Mouse (Mus musculus) erythroblast, embryonic 14.5 days (primary cell): ENCODE results near the gene Gins1.

Experiments used
- GATA1 ChIP-seq: IDR thresholded peaks from 2 replicates; pipeline ENCODE4 v1.6.1; 2012; ENCODE audit warnings: low read length, inconsistent platforms, mixed read lengths
- TAL1 ChIP-seq: IDR thresholded peaks from 3 replicates; pipeline ENCODE4 v1.6.1; 2012; ENCODE audit warnings: low read length, inconsistent platforms, mixed read lengths

DNA sequence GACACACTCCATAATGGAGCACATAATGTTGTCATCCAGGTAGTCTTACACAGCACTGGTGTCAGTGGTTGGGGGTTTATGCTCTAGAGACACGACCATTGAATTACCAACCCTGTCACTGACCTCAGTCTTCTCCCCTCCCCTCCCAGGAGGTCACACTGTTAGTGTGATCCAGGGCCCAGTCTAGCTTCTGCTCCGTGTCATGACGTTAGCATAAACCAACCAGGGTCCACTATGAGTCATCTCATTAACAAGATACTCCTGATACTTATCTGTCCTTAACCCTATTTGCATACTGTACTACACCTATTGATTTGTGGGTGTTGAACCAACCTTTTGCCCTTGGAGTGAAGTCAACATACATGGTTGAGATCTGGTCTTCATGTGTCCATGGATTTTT is 13.5 kb downstream of the Gins1 start:
- TF ChIP-seq GATA1 = no peak
- TF ChIP-seq TAL1 = no peak
